Mouse (Mus musculus) kidney, adult 8-10 months (tissue): ENCODE measurements at regions not wholly inside any gene's neighbourhood (a gene's known extent, or its start where the extent isn't known, plus 50 kb on each side); places are given as distances from the start of the nearest gene placed in this dataset.
"Not testable (repeated sequence)": the region's sequence is repeated elsewhere in the genome, so short reads cannot be mapped to it uniquely, and the experiment has no call there.

Experiments
- DNase-seq, 2 experiments: peaks; one replicate each; pipeline ENCODE4 v3.0.0; 2022

DNA sequence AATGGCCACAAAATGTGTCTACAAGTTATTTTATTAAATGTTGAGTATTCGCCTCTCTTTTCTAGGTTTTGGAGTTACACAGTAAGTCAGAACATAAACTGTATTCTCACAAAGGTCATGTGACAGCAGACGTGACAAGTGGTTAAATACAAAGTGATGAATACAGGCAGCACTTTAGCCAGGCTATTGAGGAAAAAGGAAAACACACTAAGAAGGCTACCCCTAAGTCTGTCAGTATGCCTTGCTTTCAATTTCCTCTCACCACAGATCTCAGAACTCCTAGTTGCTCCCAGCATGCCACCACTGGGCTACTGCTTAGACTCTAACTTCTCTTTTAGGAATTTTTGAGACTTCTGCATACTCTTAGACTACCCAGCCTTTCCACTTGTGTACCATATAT, 297.9 kb upstream of the Pex5l start:
- DNase-seq: no peak

DNA sequence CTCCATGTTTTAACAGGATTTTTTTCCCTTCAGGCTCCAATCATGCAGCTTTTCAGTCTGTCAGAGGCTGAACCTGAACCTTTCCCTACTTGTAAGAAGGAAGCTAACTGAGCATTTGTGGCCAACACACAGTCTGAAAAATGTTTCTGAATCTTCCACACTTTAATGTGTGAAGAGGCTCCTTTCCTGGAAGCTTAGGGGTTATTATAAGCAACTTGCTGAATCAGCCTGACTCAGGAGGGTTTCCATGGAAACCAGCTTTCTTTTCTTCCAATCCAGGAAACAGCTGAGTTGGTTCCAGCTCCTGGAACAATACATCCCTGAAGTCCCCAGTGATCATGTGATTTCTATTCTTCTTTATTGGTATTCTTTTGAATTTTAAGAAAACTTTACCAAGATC, 297.5 kb upstream of the Pex5l start:
- DNase-seq: no peak

DNA sequence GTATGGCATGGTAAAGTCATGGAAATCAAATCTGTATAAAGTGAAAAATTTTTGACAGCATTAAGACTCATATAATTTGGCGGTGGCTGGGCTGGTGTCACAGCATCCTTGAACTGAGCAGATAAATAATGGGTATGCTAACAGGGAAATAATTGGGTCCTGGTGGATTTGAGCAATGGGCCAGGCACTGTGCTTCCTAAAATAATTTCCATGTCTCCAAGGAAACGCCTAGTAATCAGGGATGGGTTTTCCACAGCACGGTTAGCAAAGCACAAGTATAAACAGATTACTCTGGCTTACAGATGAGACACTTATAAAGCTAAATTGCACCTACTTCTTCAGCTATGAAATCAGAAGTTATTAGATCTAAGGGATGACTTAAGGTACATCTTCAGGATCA, 273.9 kb upstream of the Pex5l start:
- DNase-seq: no peak

DNA sequence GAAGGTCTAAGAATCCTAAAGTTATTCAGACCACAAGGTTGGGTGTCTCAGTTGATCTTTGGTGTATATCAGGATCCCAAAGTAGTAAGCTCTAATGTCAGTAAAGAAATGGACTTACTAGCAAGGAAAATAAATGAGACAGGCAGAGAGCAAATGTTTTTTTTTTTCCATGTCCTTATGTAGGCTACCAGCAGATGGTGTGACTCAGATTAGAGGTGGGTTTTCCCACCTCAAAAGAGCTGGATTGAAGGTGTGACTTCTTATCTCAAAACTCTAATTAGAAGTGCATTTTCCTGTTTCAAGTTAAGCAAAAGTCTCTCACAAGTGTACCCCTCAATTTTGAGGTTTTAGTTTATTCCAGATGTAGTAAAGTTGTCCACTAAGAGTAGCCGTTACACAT, 273.3 kb upstream of the Pex5l start:
- DNase-seq: no peak

DNA sequence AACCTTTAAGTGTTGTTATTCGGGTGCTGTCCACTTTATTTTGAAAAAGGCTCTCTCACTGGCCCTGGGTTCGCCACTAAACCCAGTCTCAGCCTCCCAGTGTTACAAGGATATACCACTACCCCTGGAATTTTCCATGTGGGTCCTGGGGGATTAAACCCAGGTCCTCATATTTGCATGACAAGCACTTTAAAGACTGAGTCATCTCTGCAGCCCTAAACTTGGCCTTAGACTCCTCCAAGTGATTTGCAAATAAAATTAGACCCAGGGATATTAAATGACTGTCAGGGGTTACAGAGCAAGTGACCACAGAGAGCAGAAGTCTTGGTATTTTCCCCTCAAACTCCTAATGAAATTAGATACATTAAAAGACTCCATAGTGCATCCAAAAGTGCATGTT, 258.9 kb upstream of the Pex5l start:
- no peak for DNase-seq

DNA sequence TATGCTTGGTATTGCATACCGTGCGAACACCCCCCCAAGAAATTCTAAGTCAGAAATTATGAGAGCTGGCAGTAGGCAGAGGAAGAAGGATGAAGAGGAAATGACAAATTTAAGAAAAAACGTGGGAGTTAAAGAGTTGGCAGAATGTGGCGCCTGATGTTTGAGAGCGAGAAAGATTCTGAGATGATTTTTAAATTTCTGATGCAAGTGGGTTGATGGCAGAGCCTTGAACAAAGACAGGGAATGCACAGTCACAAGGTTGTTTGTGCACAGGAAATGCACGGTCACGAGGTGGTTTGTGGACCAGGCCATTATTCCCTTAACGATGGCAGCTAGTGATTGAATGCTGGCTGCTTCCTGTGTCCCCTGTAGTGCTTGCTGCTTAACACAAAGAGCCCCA, 256.3 kb upstream of the Pex5l start:
- DNase-seq: no peak

DNA sequence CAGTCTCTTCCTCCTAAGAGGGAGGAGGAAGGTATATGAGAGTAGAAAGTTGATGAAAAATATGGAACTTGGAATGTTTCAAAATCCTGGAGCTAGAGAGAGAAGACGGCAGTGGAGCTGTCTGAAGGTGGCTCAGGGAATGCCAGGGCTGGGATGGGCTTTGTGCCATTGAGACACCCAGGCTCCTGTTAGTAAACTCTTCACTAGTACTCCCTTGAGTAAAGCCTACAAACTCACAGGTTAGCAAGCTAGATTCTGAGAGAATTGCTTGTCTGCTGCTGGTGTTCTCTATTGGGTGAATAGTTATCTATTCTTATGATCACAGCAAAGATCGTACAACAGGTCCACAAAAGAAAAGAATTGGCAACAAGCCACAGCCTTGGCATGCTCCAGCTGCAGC, 255.3 kb upstream of the Pex5l start:
- DNase-seq: no peak

DNA sequence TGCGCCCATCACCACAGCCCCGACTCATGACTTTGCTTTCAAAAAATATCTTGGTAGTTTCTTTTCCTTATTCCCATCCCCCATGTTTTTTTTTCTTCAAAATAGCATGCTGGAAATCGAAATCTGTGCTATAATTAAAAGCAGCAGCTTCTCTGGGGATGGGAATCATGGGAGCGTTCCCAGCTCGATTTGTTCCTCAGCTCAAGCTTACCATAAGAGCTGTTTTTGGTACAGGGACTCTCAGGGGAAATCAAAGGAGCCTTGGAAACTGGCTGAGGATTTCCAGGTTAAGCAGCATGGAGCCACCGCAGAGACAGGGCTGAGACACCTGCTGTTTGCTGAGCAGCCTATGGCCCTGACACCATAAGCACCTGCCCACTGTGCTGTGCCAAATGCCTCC, 254.2 kb upstream of the Pex5l start:
- DNase-seq: no peak

DNA sequence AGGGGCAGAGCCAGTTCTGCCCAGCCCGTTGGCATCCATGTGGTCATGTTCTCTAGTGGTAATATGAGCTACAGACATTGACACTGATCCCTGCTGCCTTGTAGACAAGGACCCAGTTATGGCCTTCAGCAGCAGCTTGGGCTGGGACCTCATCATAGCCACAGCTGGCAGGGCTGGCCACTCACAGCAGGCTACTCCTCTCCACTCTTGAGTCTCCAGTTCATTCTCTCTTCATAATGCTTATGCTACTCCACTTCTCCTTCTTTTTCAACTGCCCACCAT, 249.4 kb upstream of the Pex5l start:
- DNase-seq: no peak

DNA sequence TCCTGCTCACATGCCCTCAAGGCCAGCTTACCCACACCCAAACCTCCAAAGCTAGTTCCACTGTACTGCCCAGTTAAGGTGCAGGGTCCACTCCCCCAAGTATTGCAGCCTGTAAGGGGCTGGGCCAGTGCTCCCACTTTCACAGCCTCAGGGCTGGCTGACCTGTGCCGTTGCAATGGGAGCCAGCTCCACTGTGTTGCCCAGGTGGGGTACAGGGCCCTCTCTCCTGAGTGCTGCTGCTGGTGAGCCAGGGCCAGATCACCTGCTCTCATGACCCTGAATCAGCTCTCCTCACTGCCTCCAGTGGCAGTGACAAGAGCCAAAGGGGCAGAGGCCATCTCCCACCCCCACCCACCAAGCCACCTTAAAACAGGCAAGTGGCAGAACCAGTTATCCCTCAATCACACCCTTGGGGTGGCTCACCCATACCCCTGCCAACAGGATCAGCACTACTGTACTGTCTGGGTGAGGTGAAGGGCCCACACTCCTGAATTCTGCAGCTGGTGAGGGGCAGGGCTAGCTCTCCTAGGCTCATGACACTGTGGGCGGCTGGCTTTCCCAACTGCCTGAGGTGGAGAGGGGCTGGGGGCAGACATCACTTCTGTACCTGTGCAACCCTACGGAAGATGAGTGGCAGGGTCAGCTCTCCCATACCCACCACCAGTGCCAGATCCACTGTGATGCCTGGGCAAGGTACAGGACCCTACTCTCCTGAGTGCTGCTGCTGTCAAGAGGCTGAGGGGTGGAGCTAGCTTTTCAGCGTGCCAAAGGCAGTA, 248.9 kb upstream of the Pex5l start:
- DNase-seq: no peak

DNA sequence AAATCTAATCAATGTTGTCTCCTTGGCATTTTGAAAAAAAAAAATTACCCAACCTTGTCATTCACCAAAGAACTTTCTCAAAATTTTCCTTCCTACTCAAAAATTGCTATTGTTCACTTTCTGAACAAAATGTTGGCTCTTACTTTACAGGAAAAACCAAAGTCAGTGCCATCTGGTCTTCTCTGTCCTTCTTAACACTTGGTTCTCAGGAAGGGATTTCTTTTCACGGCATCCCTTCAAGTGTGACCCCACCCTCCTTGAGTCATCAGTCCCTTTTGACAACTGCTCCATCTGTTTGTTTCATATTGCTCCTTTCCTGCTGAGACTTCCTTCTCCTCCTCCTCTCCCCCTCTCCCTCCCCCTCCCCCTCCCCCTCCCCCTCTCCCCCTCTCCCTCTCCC, 245.1 kb upstream of the Pex5l start:
- DNase-seq: no peak

DNA sequence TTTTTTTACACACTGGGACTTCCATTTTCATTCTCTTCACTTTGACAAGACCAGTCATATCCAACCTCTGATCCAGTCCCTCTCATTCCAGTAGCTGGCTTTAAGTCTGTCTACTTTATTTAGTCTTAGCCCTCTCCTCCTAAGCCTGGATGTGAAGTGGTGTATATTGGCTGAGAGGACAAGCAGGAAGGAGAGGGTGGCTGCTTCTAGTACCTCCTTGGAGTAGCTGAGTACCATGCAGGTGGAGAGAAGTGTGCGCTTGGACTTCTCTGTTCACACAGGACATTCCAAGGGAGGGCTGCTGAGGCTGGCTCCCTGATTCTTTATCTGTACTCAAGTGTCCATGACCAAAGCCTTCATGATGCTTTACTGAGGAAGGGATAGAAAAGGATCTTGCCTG, 240.6 kb upstream of the Pex5l start:
- no peak for DNase-seq

DNA sequence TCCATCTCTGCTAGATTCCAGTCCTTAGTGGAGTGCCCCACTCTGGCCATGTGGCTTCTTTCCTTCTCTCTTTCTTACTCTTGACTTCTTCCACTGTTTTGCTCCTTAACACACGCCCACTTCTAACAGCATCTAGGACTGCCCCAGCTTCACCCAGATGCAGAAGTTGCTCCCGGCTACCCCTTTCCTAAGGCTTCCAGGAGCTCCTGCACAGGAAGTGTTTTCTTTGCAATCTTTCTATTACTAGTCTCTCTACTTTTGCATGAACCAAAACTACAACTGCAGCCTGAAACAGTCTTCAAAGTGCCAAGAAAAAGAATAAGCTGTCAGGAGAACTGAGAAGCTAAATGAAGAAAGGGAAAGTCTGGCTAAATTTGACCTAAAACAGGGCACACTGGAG, 236.6 kb upstream of the Pex5l start:
- DNase-seq: no peak

DNA sequence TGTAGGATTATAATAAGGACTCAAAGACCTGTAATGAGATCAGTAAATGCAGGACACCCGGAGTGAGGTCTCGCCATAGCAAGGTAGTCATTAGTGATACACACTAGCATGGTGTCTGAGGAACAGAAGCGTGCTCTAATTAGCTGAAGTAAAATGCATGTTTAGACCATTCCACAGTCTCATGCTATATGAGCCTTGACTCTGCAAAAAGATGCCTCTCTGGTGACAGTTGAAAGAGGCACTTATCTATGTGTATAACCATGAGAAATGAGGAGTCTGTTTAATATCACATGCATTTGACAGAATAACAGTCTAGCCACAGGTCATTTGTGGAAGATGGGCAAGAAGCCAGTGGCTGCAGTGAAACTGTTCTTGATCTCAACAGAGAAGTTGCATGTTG, 232.1 kb upstream of the Pex5l start:
- no peak for DNase-seq

DNA sequence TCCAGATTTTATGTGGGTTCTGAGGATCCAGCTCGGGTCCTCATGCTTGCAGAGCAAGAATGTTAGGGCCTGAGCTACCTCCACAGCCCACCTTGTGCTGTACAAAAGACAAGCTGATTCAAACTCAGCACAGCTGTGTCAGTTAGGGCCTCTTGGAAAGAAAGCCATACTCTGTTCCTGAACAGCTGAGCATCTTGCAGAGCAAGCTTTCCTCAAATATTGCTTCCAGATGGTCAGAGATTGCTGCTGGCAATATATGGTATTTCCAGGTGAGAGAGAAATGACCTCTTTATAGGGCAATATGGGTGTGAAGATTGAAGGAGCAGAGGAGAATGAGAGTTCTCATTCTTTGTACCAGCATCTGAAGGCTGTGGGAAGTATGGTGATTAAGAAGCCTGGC, 229.8 kb upstream of the Pex5l start:
- DNase-seq: no peak

DNA sequence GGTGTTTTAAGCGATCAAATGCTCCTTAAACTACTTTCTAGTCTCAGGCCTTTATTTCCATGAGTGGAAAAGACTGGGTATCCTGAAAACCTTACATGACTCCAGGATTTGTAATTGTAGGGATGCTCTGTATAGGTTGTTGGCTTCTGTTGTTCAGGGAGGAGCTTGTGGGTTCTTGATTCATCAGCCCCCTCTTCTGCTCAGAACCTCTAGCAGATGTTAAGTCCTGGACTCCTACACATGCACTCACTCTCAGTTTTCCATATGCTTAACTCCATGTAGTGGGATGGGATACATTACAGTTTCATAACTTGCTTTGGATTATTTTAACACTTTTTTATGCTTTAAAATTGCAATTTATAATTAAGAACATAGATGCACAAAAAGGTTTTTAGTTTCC, 220.5 kb upstream of the Pex5l start:
- DNase-seq: no peak

DNA sequence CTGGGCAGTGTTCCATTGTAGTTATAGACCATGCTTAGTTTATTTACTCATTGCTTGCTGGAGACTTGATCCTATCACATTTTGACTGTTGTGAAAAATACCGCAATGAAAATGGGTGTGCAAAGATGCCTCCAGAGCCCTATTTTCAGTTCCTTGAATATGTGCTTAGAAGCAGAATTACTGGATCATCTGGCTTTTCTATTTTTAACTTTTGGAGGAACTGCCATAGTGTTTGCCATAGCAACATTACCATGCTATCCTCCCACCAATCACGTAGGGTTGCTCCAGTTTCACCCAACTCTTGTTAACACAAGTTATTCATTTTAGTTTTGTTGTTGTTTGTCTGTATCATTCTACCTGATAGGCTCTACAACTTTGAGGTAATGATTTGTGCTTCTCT, 217.0 kb upstream of the Pex5l start:
- DNase-seq: no peak

DNA sequence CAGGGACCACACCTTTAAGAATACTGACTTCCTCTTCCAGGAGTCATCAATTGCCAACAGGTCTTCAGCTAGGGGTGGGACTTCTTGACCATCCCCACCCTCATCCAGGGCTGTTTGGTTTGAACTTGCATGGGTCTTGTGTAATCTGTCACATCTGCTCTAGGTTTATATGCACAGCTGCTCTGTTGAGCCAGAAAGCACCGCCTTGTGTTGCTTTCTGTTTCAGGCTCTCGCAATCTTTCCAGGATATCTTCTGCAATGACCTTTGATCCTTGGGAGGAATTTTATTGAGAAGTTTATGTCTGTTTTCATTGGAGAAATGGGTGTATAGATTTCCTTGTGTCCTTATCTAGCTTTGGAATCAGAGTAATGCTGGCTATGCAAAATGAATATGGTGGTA, 210.8 kb upstream of the Pex5l start:
- no peak for DNase-seq

DNA sequence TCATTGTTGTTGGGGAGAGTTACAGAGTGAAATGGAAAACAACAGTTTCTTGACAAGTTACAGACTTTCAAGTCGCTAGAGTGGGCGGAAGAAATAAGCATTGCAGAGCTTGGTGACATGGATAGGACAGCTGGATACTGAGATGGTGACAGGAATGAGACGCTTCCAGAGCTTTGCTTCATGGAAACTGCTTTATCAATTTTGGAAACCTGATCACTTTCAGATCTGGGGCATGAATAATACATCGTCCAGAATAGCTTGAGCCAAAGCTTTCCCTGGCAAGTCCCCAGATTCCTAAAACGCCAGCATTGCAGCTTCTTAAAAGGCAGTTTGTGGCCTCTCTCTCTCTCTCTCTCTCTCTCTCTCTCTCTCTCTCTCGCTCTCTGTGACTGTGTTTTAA, 207.9 kb upstream of the Pex5l start:
- DNase-seq: no peak

DNA sequence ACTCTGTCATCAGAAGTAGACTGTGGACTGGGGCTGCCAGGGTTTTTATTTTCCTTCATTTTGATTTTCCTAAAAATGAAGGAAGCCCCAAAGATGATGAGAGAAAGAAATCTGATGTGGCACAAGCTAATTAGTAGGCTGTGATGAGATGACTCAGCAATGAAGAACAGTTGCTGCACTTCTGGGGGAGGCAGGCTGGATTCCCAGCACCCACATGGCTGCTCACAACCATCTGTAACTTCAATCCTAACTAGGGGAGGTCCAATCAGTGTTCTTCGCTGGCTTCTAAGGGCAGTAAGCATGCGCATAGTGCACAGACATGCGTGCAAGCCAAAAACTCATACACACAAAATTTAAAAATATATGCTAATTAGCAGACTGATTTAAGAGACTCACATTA, 191.0 kb upstream of the Pex5l start:
- DNase-seq: no peak

DNA sequence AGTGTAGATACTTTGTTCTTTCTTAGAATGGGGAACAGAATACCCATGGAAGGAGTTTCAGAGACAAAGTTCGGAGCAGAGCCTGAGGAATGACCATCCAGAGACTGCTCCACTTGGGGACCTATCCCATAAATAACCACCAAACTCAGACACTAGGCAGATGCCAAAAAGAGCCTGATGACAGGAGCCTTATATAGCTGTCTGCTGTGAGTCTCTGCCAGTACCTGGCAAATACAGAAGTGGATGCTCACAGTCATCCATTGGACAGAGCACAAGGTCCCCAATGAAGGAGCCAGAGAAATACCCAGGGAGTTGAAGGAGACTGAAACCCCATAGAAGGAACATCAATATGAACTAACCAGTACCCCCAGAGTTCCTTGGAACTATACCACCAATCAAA, 174.6 kb upstream of the Pex5l start:
- DNase-seq: not testable (repeated sequence)

DNA sequence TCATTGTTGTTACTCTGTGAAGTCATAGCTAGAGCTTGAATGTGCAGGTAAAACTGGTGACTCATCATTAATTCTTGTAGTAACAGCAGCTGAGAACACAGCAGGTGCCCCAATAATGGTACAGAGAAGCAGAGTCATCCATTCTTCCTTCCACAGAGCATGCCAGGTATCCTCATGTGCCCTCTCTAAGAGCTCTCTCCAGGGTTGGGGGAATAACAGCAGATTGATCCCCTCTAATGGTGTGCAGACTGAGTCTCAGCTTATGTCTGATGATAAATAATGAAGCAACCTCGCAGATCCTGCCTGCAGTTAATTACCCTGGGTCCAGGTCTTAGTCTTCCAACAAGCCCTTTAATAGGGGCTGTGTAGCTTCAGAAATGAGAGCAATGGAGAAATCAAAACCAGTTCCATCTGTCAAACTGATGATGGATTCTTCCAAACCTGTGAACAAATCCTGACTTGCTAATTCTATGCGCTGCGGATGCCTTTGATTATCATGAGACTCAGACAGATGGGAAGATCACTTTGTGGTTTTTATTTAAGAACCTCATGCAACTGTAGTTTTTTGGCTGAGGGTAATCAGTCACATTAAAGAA, 169.3 kb upstream of the Pex5l start:
- no peak for DNase-seq

DNA sequence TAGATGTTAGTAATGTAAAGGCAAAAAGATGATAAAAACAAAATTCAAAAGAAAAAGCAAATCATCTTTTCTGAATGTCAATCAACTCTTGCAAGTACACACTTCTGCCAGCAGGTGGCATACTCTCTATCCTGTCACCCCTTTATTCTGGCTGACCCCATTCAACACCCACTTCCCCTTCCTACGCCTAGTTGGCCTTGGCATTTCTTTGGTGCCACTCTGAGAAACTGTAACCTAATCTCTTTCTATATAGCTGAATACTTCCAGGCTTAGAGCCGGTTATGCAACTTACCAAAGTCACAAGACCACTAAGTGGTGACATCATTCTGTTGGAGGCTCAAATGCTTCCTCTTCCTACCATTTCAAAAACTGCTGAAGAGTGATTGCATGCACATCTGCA, 165.2 kb upstream of the Pex5l start:
- peak in 1 of 2 experiments; percentile 1 for DNase-seq

DNA sequence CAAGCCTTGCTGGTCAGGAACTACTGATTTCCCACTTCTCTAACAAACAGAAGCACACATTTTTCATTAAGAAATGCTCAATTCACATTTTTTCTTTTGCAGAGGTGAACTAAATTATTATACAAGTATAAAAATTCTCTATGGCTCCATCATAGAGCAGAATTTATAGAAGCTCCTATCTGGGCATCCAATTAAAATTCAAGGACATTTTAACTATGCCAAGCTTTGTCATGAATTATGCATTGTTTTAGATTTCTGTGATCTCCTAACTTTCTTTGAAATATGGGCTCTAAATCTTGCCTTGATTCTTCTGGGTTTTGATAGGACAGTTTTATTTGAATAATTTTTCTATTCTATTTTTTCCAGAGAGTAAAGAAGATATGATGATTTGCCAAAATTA, 163.1 kb upstream of the Pex5l start:
- DNase-seq: no peak

DNA sequence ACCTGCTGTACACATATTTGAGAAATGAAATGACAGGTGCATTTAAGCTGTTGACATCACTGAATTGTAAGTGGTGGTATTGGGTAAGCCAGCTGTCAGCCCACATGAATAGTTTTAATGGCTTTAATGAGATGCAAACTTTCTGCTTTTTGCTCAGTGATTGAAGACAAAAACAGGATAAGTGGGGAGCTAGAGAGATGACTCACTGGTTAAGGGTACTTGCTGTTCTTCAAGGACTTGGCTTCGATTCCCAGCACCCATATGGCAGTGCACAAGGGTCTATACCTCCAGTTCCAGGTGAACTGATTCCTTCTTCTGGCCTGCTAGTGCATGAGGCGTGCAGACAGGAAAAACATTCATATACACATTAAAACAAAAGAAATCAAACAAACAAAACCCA, 162.7 kb upstream of the Pex5l start:
- no peak for DNase-seq

DNA sequence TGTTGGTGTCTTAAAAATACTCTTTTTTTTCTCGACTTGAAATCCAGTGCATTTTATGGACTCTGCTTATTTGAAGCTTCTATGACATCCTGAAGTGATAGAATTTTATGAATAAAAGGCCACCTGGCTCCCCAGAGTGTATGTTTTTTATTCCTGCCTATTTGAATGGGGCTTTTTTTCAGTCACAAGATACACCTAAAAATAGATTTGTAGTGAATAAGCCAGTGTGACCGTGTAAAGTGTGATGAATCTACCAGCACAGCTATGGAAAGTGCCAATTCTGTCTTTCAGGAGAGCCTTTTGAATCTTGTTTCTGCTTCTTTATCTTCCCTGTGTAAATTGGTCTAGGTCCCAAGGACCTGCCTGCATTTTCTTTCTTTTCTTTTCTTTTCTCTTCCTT, 119.8 kb upstream of the Pex5l start:
- DNase-seq: no peak
